Mouse (Mus musculus) MEL (cell line): ENCODE results near the gene Gsx2. TPM values are rescaled to one million over a fixed set of nuclear protein-coding genes. Genes with fewer than 3 reads are reported as not detected.

Experiments
- DNase-seq: peaks from one replicate; pipeline ENCODE4 v3.0.0; 2011; ENCODE audit warnings: low read depth, low spot score
- H3K27ac ChIP-seq: 2 replicates; pipeline ENCODE4 v1.5.1; 2012; ENCODE audit warnings: low read depth, mild to moderate bottlenecking, control low read depth, low read length, moderate library complexity; ENCODE audit not compliant: control insufficient read depth
- H3K27me3 ChIP-seq, 2 experiments: fragments of 150-350 bp in 1 of 2; sonication (generic) in 1 of 2; 2 replicates each; pipeline ENCODE4 v1.6.1; 2012; ENCODE audit warnings: low read length in 2 of 2, mild to moderate bottlenecking in 2 of 2, improper control_type of control experiment in 1 of 2, moderate library complexity in 1 of 2; ENCODE audit not compliant: insufficient read depth in 2 of 2, control insufficient read depth in 1 of 2
- H3K36me3 ChIP-seq, 2 experiments: 2 replicates each; pipeline ENCODE4 v1.6.1; 2012 to 2014; ENCODE audit warnings: low read length in 2 of 2, improper control_type of control experiment in 1 of 2, inconsistent platforms in 1 of 2, mild to moderate bottlenecking in 1 of 2; ENCODE audit not compliant: insufficient read depth in 2 of 2, control insufficient read depth in 1 of 2
- H3K4me1 ChIP-seq, 2 experiments: fragments of 150-350 bp in 1 of 2; sonication (generic) in 1 of 2; 2 replicates each; pipeline ENCODE4 v1.6.1; 2012; ENCODE audit warnings: low read length in 2 of 2, improper control_type of control experiment in 1 of 2, mild to moderate bottlenecking in 1 of 2; ENCODE audit not compliant: insufficient read depth in 2 of 2, control insufficient read depth in 1 of 2
- H3K4me3 ChIP-seq, 2 experiments: fragments of 150-350 bp in 1 of 2; sonication (generic) in 1 of 2; 2 replicates each; pipeline ENCODE4 v1.5.1; 2012; ENCODE audit warnings: low read depth in 2 of 2, low read length in 2 of 2, mild to moderate bottlenecking in 2 of 2, moderate library complexity in 2 of 2, control low read depth in 1 of 2, improper control_type of control experiment in 1 of 2; ENCODE audit not compliant: control insufficient read depth in 1 of 2, insufficient read depth in 1 of 2
- H3K79me2 ChIP-seq: 2 replicates; pipeline ENCODE4 v1.6.1; 2012; ENCODE audit warnings: mild to moderate bottlenecking, low read length, moderate library complexity; ENCODE audit not compliant: control insufficient read depth, poor library complexity, insufficient read depth
- H3K9ac ChIP-seq: 2 replicates; pipeline ENCODE4 v1.6.1; 2012; ENCODE audit warnings: low read depth, mild to moderate bottlenecking, control low read depth, low read length, moderate library complexity; ENCODE audit not compliant: control insufficient read depth, poor library complexity, severe bottlenecking
- H3K9me3 ChIP-seq: fragments of 150-350 bp; sonication (generic); replicated peaks from 2 replicates; pipeline ENCODE4 v1.6.1; 2012; ENCODE audit warnings: mild to moderate bottlenecking, low read length, improper control_type of control experiment, moderate library complexity; ENCODE audit not compliant: insufficient read depth
- BHLHE40 ChIP-seq: IDR thresholded peaks from 2 replicates; pipeline ENCODE4 v1.6.1; 2012; ENCODE audit warnings: low read depth, mild to moderate bottlenecking, inconsistent platforms, low read length, improper control_type of control experiment, borderline replicate concordance
- CHD2 ChIP-seq: IDR thresholded peaks from 2 replicates; pipeline ENCODE4 v1.6.1; 2011; ENCODE audit warnings: low read length, improper control_type of control experiment
- E2F4 ChIP-seq: IDR thresholded peaks from 2 replicates; pipeline ENCODE4 v1.6.1; 2011; ENCODE audit warnings: low read depth, low read length, improper control_type of control experiment, borderline replicate concordance
- ELF1 ChIP-seq: IDR thresholded peaks from 2 replicates; pipeline ENCODE4 v1.6.1; 2014; ENCODE audit warnings: low read depth, mild to moderate bottlenecking, inconsistent platforms, low read length, improper control_type of control experiment, moderate library complexity
- EP300 ChIP-seq, 2 experiments: IDR thresholded peaks; 2 replicates each; pipeline ENCODE4 v1.6.1; 2011; ENCODE audit warnings: improper control_type of control experiment in 2 of 2, low read length in 2 of 2, low read depth in 1 of 2, mild to moderate bottlenecking in 1 of 2
- HCFC1 ChIP-seq: IDR thresholded peaks from 2 replicates; pipeline ENCODE4 v1.6.1; 2012; ENCODE audit warnings: low read depth, mild to moderate bottlenecking, inconsistent platforms, low read length, improper control_type of control experiment, moderate library complexity
- JUND ChIP-seq: IDR thresholded peaks from 2 replicates; pipeline ENCODE4 v1.6.1; 2011; ENCODE audit warnings: low read depth, mild to moderate bottlenecking, improper control_type of control experiment, low read length
- MAFK ChIP-seq: IDR thresholded peaks from 2 replicates; pipeline ENCODE4 v1.6.1; 2011; ENCODE audit warnings: low read depth, mild to moderate bottlenecking, low read length, improper control_type of control experiment, borderline replicate concordance
- MAX ChIP-seq: IDR thresholded peaks from 2 replicates; pipeline ENCODE4 v1.6.1; 2011; ENCODE audit warnings: low read length, improper control_type of control experiment
- MXI1 ChIP-seq: IDR thresholded peaks from 2 replicates; pipeline ENCODE4 v1.6.1; 2011; ENCODE audit warnings: mild to moderate bottlenecking, low read depth, low read length, improper control_type of control experiment
- MYC ChIP-seq: IDR thresholded peaks from 2 replicates; pipeline ENCODE4 v1.6.1; 2011; ENCODE audit warnings: low read depth, mild to moderate bottlenecking, low read length, improper control_type of control experiment, moderate library complexity
- NELFE ChIP-seq: IDR thresholded peaks from 2 replicates; pipeline ENCODE4 v1.6.1; 2011; ENCODE audit warnings: low read depth, low read length, improper control_type of control experiment
- POLR2A ChIP-seq, 2 experiments: IDR thresholded peaks; 2 replicates each; pipeline ENCODE4 v1.6.1; 2011 to 2012; ENCODE audit warnings: low read length in 2 of 2, mild to moderate bottlenecking in 2 of 2, control low read depth in 1 of 2, improper control_type of control experiment in 1 of 2, low read depth in 1 of 2, moderate library complexity in 1 of 2; ENCODE audit not compliant: control insufficient read depth in 1 of 2, insufficient read depth in 1 of 2, poor library complexity in 1 of 2
- UBTF ChIP-seq: IDR thresholded peaks from 2 replicates; pipeline ENCODE4 v1.6.1; 2012; ENCODE audit warnings: low read depth, mild to moderate bottlenecking, inconsistent platforms, low read length, improper control_type of control experiment, moderate library complexity, borderline replicate concordance; ENCODE audit not compliant: insufficient read depth
- USF1 ChIP-seq: IDR thresholded peaks from 2 replicates; pipeline ENCODE4 v1.6.1; 2014; ENCODE audit warnings: low read depth, mild to moderate bottlenecking, inconsistent platforms, low read length, improper control_type of control experiment, moderate library complexity
- USF2 ChIP-seq, 2 experiments: IDR thresholded peaks; 2 replicates each; pipeline ENCODE4 v1.6.1; 2011 to 2012; ENCODE audit warnings: improper control_type of control experiment in 2 of 2, low read length in 2 of 2, borderline replicate concordance in 1 of 2, inconsistent platforms in 1 of 2, low read depth in 1 of 2, mild to moderate bottlenecking in 1 of 2; ENCODE audit not compliant: insufficient read depth in 1 of 2
- ZKSCAN1 ChIP-seq: IDR thresholded peaks from 2 replicates; pipeline ENCODE4 v1.6.1; 2012; ENCODE audit warnings: low read depth, mild to moderate bottlenecking, inconsistent platforms, low read length, improper control_type of control experiment, moderate library complexity
- ZNF384 ChIP-seq: IDR thresholded peaks from 2 replicates; pipeline ENCODE4 v1.6.1; 2012; ENCODE audit warnings: low read depth, mild to moderate bottlenecking, inconsistent platforms, low read length, improper control_type of control experiment
- polyA plus RNA-seq, 2 experiments: library from polyadenylated mRNA; stranded (reverse) in 1 of 2; unstranded in 1 of 2; fragments of >175 nt in 1 of 2; fragments of >200 nt in 1 of 2; gene quantifications; 2 replicates each; pipeline versions ENCODE4 v1.2.1 to v1.2.4; 2012; ENCODE audit warnings: low replicate concordance in 2 of 2, low read depth in 1 of 2; ENCODE audit not compliant: insufficient read length in 2 of 2, insufficient read depth in 1 of 2, missing spikeins in 1 of 2
- total RNA-seq: library from RNA; depleted of rRNA; stranded (reverse); fragments of 300-350 nt; gene quantifications from 2 replicates; pipeline ENCODE4 v1.2.3, GENCODE M21; 2012

Gsx2 gene
- total and polyA plus RNA-seq, 3 experiments, result not detected

DNA sequence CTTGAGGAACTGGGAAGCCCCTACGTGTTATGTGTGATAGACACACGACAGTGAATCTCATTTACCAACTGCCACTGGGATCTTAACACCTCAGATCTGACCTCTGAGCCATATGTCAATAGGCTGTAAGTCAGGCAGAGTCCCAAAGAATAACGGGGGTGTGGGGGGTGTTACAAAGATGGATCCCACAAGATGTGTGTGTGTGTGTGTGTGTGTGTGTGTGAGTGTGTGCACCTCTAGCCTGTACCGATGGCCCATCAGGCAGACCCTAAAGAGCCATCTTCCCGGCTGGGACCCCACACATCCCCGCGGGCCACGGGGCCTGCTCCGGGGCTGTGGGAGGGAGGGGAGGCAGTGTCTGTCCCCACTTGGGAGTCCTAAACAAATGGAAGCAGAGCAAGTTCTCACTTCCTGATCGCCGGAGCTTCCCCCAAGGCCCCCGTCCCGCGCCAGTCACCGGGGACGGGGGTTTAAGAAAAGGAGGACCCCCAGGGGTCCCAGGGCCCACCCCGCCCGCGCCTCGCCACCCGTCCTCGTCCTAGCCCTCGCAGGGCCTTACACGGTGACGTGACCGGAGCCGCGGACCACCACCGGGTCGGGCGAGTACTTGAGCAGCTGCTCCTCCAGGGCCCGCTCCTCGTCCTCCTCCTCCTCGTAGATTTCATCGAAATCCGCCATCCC, 31.6 kb upstream of the Gsx2 start (continued):
- no peak for TF ChIP-seq UBTF
- TF ChIP-seq POLR2A (IDR thresholded peaks at IDR 0.05; ENCODE audit: control insufficient read depth in 1 of 2, insufficient read depth in 1 of 2, low read depth in 1 of 2, low read length in 2 of 2, poor library complexity in 1 of 2), result no peak; a peak in 1 of 4 replicates
- TF ChIP-seq ZNF384, result no peak
- TF ChIP-seq CHD2, result no peak

- Histone ChIP-seq H3K79me2 (peaks cover 33% of the 10 kb centered on the region), H3K9me3 (no peaks in the 10 kb centered on the region), H3K9ac (peak within 1 kb of the TSS; percentile 100), H3K4me1 (peaks cover 0 to 12% of the 10 kb centered on the region in 2 experiments; a peak in 2 of 4 replicates), H3K27me3 (no peaks in the 10 kb centered on the region), H3K27ac (peak within 1 kb of the TSS; percentile 54), H3K4me3 (peak within 1 kb of the TSS; percentile 94 to 98), H3K36me3 (peaks cover 0 to 15% of the 10 kb centered on the region in 2 experiments; a peak in 3 of 4 replicates)
- TF ChIP-seq JUND (no peak), USF2 (IDR thresholded peaks at IDR 0.05; ENCODE audit: borderline replicate concordance in 1 of 2, insufficient read depth in 1 of 2, low read depth in 1 of 2, low read length in 2 of 2) (no peak), E2F4 (no peak), MYC (no peak), ELF1 (peak; percentile 73), ZKSCAN1 (no peak), HCFC1 (peak; percentile 55; the same call in 1 of the 2 replicates), MAX (no peak), BHLHE40 (no peak), UBTF (0 out of 2 replicates have a peak, but pooled peaks have one; percentile 36), MXI1 (peak; percentile 22; the same call in 1 of the 2 replicates), POLR2A (IDR thresholded peaks at IDR 0.05; ENCODE audit: control insufficient read depth in 1 of 2, insufficient read depth in 1 of 2, low read depth in 1 of 2, low read length in 2 of 2, poor library complexity in 1 of 2) (peak; percentile 57 to 66; a peak in 2 of 4 replicates), NELFE (peak; percentile 45; the same call in 1 of the 2 replicates)
- peak; percentile 80 for DNase-seq
Measured at GRCm38 (mm10) chr5:75044310-75044904, 31.0 kb upstream of the Gsx2 start, which contains the start of gene Chic2. Gene Chic2 (minus strand): TSS chr5:75044774.

GRCm38 (mm10) chr5:75045371-75045770, 30.0 kb upstream of the Gsx2 start:
- H3K27ac ChIP-seq, result no peak overlapping the region
- DNase-seq, result no peak
- peaks cover 0 to 15% of the 10 kb centered on the region in 2 experiments; a peak in 3 of 4 replicates for H3K36me3 ChIP-seq
- no peak overlapping the region for H3K9ac ChIP-seq
- H3K79me2 ChIP-seq, result peaks cover 29% of the 10 kb centered on the region
- peaks cover 0 to 12% of the 10 kb centered on the region in 2 experiments; a peak in 2 of 4 replicates for H3K4me1 ChIP-seq
- no peaks in the 10 kb centered on the region for H3K9me3 ChIP-seq
- H3K27me3 ChIP-seq, result no peaks in the 10 kb centered on the region
- H3K4me3 ChIP-seq, result no peak overlapping the region
- TF ChIP-seq USF2 (IDR thresholded peaks at IDR 0.05; ENCODE audit: borderline replicate concordance in 1 of 2, insufficient read depth in 1 of 2, low read depth in 1 of 2, low read length in 2 of 2), result no peak
- no peak for TF ChIP-seq MAFK
- no peak for TF ChIP-seq MXI1
- no peak for TF ChIP-seq USF1
- no peak for TF ChIP-seq EP300 (IDR thresholded peaks at IDR 0.05; ENCODE audit: low read depth in 1 of 2, low read length in 2 of 2)
